Mouse (Mus musculus): ENCODE results near the gene Osbpl6.

DNA sequence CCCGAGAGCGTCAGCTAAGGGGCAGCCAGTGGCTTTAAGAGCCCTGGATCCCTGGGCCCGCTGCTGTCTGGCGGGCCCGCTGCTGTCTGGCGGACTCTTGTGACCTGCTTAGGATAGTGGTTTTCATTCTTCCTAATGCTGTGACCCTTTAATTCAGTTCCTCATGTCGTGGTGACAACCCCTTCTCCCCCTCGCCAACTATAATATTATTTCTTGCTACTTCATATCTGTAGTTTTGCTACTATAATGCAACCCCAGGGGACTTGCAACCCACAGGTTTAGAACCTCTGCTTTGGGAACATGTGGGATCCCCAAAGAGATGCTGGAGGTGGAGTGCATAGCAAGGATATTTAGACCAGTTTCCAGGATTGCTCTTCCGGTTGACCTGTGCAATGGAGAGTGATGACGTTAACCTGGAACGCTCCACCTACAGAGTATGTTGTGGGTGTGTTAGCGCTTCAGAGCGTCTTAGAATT, 242.4 kb downstream of the Osbpl6 start:
- TF ChIP-seq POLR2A (IDR thresholded peaks at IDR 0.05; ENCODE audit: borderline replicate concordance, insufficient read depth, low read length) (no peak), CTCF (IDR thresholded peaks at IDR 0.05; ENCODE audit: borderline replicate concordance, insufficient read depth, low read depth, low read length) (no peak)
